Mouse (Mus musculus) gastrocnemius, postnatal 4 days (tissue): Measurements from ENCODE around the gene Rftn2. TPM values are rescaled to one million over a fixed set of nuclear protein-coding genes. Genes with fewer than 3 reads are reported as not detected.
"Not testable (repeated sequence)": the region's sequence is repeated elsewhere in the genome, so short reads cannot be mapped to it uniquely, and the experiment has no call there.

Experiments used
- DNase-seq, 2 experiments: peaks; one replicate each; pipeline ENCODE4 v3.0.0; 2021 to 2022; ENCODE audit warnings: low spot score in 2 of 2, mixed read lengths in 2 of 2
- total RNA-seq, 2 experiments: library from RNA; stranded (reverse); gene quantifications; 2 replicates each; pipeline ENCODE4 v1.2.3; 2021

Rftn2 gene
- total RNA-seq, 2 experiments from 2014 or later, result 23.9 to 25.8 TPM

GRCm38 (mm10) chr1:55130190-55130916, 96.2 kb downstream of the Rftn2 start:
- no peak for DNase-seq

- no peak for DNase-seq
These were observed 96.9 kb downstream of the Rftn2 start for GRCm38 (mm10) chr1:55129716-55130115.

DNA sequence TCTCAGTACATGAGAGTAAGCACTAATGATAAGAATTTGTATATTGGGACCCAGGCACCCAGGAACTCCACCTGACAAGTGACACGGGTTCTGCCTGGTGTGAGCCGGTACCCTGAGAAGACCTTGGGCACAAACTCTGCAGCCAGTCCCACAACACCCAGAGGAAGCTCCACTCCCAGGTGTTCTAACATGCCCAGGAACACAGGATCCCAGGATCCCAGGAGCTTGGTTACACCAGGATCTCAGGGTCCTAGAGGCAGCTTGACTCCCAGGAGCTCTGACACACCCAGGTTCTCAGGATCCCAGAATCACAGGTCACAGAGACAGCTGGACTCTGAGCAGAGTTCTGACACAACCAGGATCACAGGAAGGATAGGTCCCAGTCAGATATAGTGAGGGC, 102.4 kb downstream of the Rftn2 start:
- not testable (repeated sequence) for DNase-seq

DNA sequence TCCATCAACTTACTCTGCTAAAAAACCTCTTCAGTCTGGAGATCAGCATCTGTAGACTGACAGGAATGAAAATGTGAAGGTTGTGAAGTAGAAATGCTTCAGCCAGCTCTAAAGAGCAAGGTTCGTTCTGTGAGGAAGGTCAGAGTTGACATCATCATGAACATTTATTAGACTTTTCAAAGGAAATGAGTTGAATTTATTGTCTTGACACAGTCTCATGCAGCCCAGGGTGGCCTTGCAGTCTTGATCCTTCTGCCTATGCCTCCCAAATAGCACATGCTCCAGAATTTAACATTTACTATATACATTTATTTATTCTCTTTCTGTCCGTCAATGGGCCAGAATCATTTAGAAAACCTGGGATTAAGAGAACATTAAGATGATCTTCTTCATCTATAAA, 103.0 kb downstream of the Rftn2 start:
- DNase-seq, result no peak

DNA sequence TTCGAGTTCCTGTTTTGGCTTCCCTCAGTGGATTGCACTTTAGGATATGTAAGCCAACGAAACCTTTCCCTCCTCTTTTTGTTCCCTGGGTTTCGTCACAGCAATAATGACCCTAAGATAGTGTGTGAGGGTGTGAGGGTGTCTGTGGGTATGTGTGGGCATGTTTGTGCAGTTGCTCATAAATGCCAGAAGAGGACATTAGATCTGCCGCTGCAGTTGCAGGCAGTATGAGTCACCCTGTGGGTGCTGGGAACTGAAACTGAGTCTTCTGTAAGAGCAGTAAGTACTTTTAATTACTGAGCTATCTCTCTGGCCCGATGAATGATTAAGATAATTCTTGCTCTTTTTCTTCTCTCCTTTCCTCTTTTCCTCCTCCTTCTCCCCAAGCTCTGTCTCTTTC, 103.5 kb downstream of the Rftn2 start:
- no peak for DNase-seq

Other genes with a start within 250 kb of the Rftn2 start
- gene Sf3b1, start 199.3 kb downstream of the Rftn2 start, total RNA-seq, result 100 to 1,000 TPM; 109 to 130 TPM
- gene Coq10b, start 174.0 kb downstream of the Rftn2 start, total RNA-seq, result 10 to 100 TPM in 1 of 2 experiments, 1 to 10 TPM in 1; 8.9 to 14.2 TPM
- gene Hspe1, start 138.7 kb downstream of the Rftn2 start, total RNA-seq, result 100 to 1,000 TPM; 106 to 109 TPM
- 100 to 1,000 TPM; 191 to 196 TPM for gene Hspd1, start 138.5 kb downstream of the Rftn2 start, total RNA-seq
- gene Mob4, start 95.6 kb downstream of the Rftn2 start, total RNA-seq, result 10 to 100 TPM; 53.1 to 56.2 TPM
- gene Mars2, start 10.4 kb upstream of the Rftn2 start, total RNA-seq, result 1 to 10 TPM; 4.2 to 5.0 TPM
- under 1 TPM; 0.41 to 0.54 TPM for gene Boll, start 136.7 kb upstream of the Rftn2 start, total RNA-seq
- gene Plcl1, start 179.1 kb upstream of the Rftn2 start, total RNA-seq, result 10 to 100 TPM in 1 of 2 experiments, 1 to 10 TPM in 1; 9.2 to 10.8 TPM